17 mouse cellular contexts compared by ENCODE assay signal in genomic region chr8:88877921-88878320, GRCm38 (mm10).
A peak's percentile ranks its signal among the peaks of the same experiment; 100 is the strongest.
DNase-seq lines count a peak whose midpoint lies in the region; ATAC-seq lines count a peak whose summit lies in the region.
"Had no signal": no experiment of that assay in that cellular context is flagged by ENCODE, and none has a peak within 500 bp of the region (broad histone marks: within the 10 kb centered on the region; RNA-seq: fewer than 3 reads in every experiment).

No protein-coding gene starts in this region.

- H3K9ac ChIP-seq in kidney, embryonic 16.5 days (replicated peaks; ENCODE audit: low read length): no peak overlapping the region
- H3K9ac ChIP-seq in neural tube, embryonic 11.5 days (ENCODE audit: low read length): no peak overlapping the region
- no peak overlapping the region for H3K9ac ChIP-seq in neural tube, embryonic 15.5 days (replicated peaks)
- H3K9ac ChIP-seq: embryonic facial prominence, embryonic 13.5 days; hindbrain, embryonic 15.5 days; limb, embryonic 12.5 days; liver, embryonic 13.5 days had no signal

- DNase-seq in kidney, adult 18-20 months: no peak
- peak; percentile 52 for DNase-seq in neural tube, embryonic 11.5 days (ENCODE audit: low spot score)
- DNase-seq in mesoderm, embryonic 11.5 days (ENCODE audit: low read depth, low spot score): peak; percentile 63
- DNase-seq in retina, postnatal 1 day: peak; percentile 64
- no peak for DNase-seq in left cerebral cortex, adult 18-20 months (ENCODE audit: low spot score in 2 of 2)
- DNase-seq in adrenal gland, postnatal 10 days: no peak
- DNase-seq: adrenal gland, postnatal 36 days; heart, adult 11 months; kidney, adult 11 months; liver, embryonic 13.5 days; thymus, postnatal 14 days had no signal

- no peaks in the 10 kb centered on the region for H3K36me3 ChIP-seq in kidney, embryonic 16.5 days (ENCODE audit: insufficient read depth, low read length)
- no peaks in the 10 kb centered on the region for H3K36me3 ChIP-seq in neural tube, embryonic 11.5 days (ENCODE audit: control insufficient read depth, insufficient read depth, low read length)
- H3K36me3 ChIP-seq in neural tube, embryonic 15.5 days: no peaks in the 10 kb centered on the region
- H3K36me3 ChIP-seq: embryonic facial prominence, embryonic 13.5 days; hindbrain, embryonic 15.5 days; limb, embryonic 12.5 days; liver, embryonic 13.5 days had no signal

- H3K4me2 ChIP-seq in kidney, embryonic 16.5 days (replicated peaks; ENCODE audit: low read depth, low read length): no peak overlapping the region
- H3K4me2 ChIP-seq in neural tube, embryonic 11.5 days (ENCODE audit: low read depth): no peak overlapping the region
- no peak overlapping the region for H3K4me2 ChIP-seq in neural tube, embryonic 15.5 days
- H3K4me2 ChIP-seq: embryonic facial prominence, embryonic 13.5 days; hindbrain, embryonic 15.5 days; limb, embryonic 12.5 days; liver, embryonic 13.5 days had no signal

- no peak overlapping the region for H3K4me3 ChIP-seq in kidney, embryonic 16.5 days (ENCODE audit: low read length)
- no peak overlapping the region for H3K4me3 ChIP-seq in neural tube, embryonic 11.5 days (ENCODE audit: low read depth, low read length)
- no peak overlapping the region for H3K4me3 ChIP-seq in neural tube, embryonic 15.5 days (replicated peaks)
- H3K4me3 ChIP-seq: embryonic facial prominence, embryonic 13.5 days; hindbrain, embryonic 15.5 days; limb, embryonic 12.5 days; liver, embryonic 13.5 days; myocyte had no signal

- 0 out of 2 replicates have a peak, but pooled peaks have one; percentile 27 for ATAC-seq in kidney, embryonic 16.5 days (ENCODE audit: low FRiP score, low TSS enrichment)
- no peak for ATAC-seq in neural tube, embryonic 11.5 days (ENCODE audit: insufficient read depth, low FRiP score, low TSS enrichment)
- no peak for ATAC-seq in neural tube, embryonic 15.5 days (ENCODE audit: low FRiP score)

- H3K4me1 ChIP-seq in kidney, embryonic 16.5 days (ENCODE audit: insufficient read depth, low read length): no peaks in the 10 kb centered on the region
- H3K4me1 ChIP-seq in neural tube, embryonic 11.5 days (ENCODE audit: control insufficient read depth, insufficient read depth, low read length): no peaks in the 10 kb centered on the region
- peaks cover 7% of the 10 kb centered on the region for H3K4me1 ChIP-seq in neural tube, embryonic 15.5 days
- H3K4me1 ChIP-seq: embryonic facial prominence, embryonic 13.5 days; hindbrain, embryonic 15.5 days; limb, embryonic 12.5 days; liver, embryonic 13.5 days had no signal

- no peaks in the 10 kb centered on the region; the same call in 1 of the 2 replicates for H3K9me3 ChIP-seq in kidney, embryonic 16.5 days (ENCODE audit: low read length)
- no peaks in the 10 kb centered on the region for H3K9me3 ChIP-seq in neural tube, embryonic 11.5 days (ENCODE audit: control insufficient read depth, low read length)
- H3K9me3 ChIP-seq in neural tube, embryonic 15.5 days (replicated peaks): no peaks in the 10 kb centered on the region
- H3K9me3 ChIP-seq: embryonic facial prominence, embryonic 13.5 days; hindbrain, embryonic 15.5 days; limb, embryonic 12.5 days; liver, embryonic 13.5 days had no signal

- H3K27me3 ChIP-seq in kidney, embryonic 16.5 days (ENCODE audit: insufficient read depth, low read length): peaks cover 4% of the 10 kb centered on the region
- H3K27me3 ChIP-seq in neural tube, embryonic 11.5 days (ENCODE audit: control insufficient read depth, insufficient read depth, low read length): no peaks in the 10 kb centered on the region
- H3K27me3 ChIP-seq in neural tube, embryonic 15.5 days (replicated peaks): no peaks in the 10 kb centered on the region
- H3K27me3 ChIP-seq: embryonic facial prominence, embryonic 13.5 days; hindbrain, embryonic 15.5 days; liver, embryonic 13.5 days had no signal

- no peak overlapping the region for H3K27ac ChIP-seq in kidney, embryonic 16.5 days (ENCODE audit: low read length)
- no peak overlapping the region for H3K27ac ChIP-seq in neural tube, embryonic 11.5 days (ENCODE audit: low read depth, low read length)
- H3K27ac ChIP-seq in neural tube, embryonic 15.5 days (replicated peaks): no peak overlapping the region
- H3K27ac ChIP-seq: embryonic facial prominence, embryonic 13.5 days; hindbrain, embryonic 15.5 days; limb, embryonic 12.5 days; liver, embryonic 13.5 days had no signal

- WGBS in kidney, embryonic 16.5 days: 37% methylated on average over 10 of the region's 10 CpGs
- 63% methylated on average over 10 of the region's 10 CpGs for WGBS in neural tube, embryonic 11.5 days
- WGBS in neural tube, embryonic 15.5 days: 20% methylated on average over 10 of the region's 10 CpGs

Comparison
In these comparisons a context has a peak if more than half of its experiments do, and no peak if none do; other contexts are left out.
1. DNase-seq: peak in neural tube, embryonic 11.5 days (single experiment), mesoderm, embryonic 11.5 days (single experiment) and retina, postnatal 1 day (single experiment); none in kidney, adult 18-20 months (single experiment), left cerebral cortex, adult 18-20 months (0 of 2) and adrenal gland, postnatal 10 days (single experiment).